Mouse (Mus musculus) testis, adult 2 months (tissue): ENCODE measurements around the gene Agfg1.

Source experiments
- CTCF ChIP-seq: fragments of 200-500 bp; IDR thresholded peaks from 2 replicates; pipeline ENCODE4 v1.5.1; 2012; ENCODE audit warnings: low read depth, mild to moderate bottlenecking, inconsistent platforms, low read length, moderate library complexity; ENCODE audit not compliant: control insufficient read depth, insufficient read depth, insufficient replicate concordance
- POLR2A ChIP-seq: fragments of 200-500 bp; IDR thresholded peaks from 2 replicates; pipeline ENCODE4 v1.6.1; 2012; ENCODE audit warnings: low read depth, mild to moderate bottlenecking, inconsistent platforms, low read length, moderate library complexity; ENCODE audit not compliant: control insufficient read depth

DNA sequence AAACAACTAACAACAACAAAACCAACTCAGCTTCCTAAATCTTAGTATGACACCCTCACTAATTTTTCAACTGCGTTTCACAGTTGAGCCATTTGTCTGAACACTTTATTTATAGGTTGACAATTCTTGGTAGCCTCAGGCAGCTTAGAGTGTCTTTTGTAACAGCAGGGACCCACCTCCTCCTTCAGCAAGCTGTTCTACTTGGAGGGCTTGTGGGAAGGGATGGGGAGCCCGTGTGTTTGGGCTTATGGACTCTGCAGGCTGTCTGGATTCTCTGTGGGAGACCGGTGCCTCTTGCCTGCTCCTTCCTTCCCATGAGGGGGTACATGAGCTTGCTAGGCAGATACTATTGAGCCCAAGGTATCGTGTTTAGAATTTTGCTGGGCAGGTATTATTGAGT lies 45.3 kb upstream of the Agfg1 start:
- TF ChIP-seq CTCF (no peak), POLR2A (no peak)
